Mouse (Mus musculus): ENCODE results near the gene Cep170b.

Gene Cep170b

GRCm38 (mm10) chr12:112737081-112737480 is 16.8 kb downstream of the Cep170b start:
- DNase-seq (ENCODE audit: low spot score) = no peak

- DNase-seq (ENCODE audit: low spot score) = no peak
These were observed 17.5 kb downstream of the Cep170b start for GRCm38 (mm10) chr12:112737761-112738160.

GRCm38 (mm10) chr12:112738281-112739022 is 18.2 kb downstream of the Cep170b start:
- no peak for DNase-seq (ENCODE audit: low spot score)

- DNase-seq (ENCODE audit: low spot score) = no peak
These were observed 18.8 kb downstream of the Cep170b start for GRCm38 (mm10) chr12:112739023-112739568.

- DNase-seq (ENCODE audit: low spot score) = no peak
These were observed 22.5 kb downstream of the Cep170b start for GRCm38 (mm10) chr12:112742768-112743167.

GRCm38 (mm10) chr12:112743168-112743975 is 23.1 kb downstream of the Cep170b start:
- peak; percentile 69 for DNase-seq (ENCODE audit: low spot score)

GRCm38 (mm10) chr12:112744211-112744610 is 24.0 kb downstream of the Cep170b start:
- DNase-seq (ENCODE audit: low spot score) = no peak

- DNase-seq (ENCODE audit: low spot score) = no peak
These were observed 24.8 kb downstream of the Cep170b start for GRCm38 (mm10) chr12:112744891-112745580.

GRCm38 (mm10) chr12:112745716-112746115 is 25.5 kb downstream of the Cep170b start:
- DNase-seq (ENCODE audit: low spot score) = no peak

GRCm38 (mm10) chr12:112746461-112746807 is 26.2 kb downstream of the Cep170b start:
- DNase-seq (ENCODE audit: low spot score) = no peak

- DNase-seq (ENCODE audit: low spot score) = no peak
These were observed 26.8 kb downstream of the Cep170b start for GRCm38 (mm10) chr12:112746808-112747605.

- DNase-seq (ENCODE audit: low spot score) = no peak
These were observed 27.3 kb downstream of the Cep170b start for GRCm38 (mm10) chr12:112747606-112747970.

GRCm38 (mm10) chr12:112750976-112751375 is 30.7 kb downstream of the Cep170b start:
- no peak for DNase-seq (ENCODE audit: low spot score)

GRCm38 (mm10) chr12:112752399-112752798 is 32.1 kb downstream of the Cep170b start:
- no peak for DNase-seq (ENCODE audit: low spot score)

- DNase-seq (ENCODE audit: low spot score) = no peak
These were observed 35.6 kb downstream of the Cep170b start for GRCm38 (mm10) chr12:112755900-112756299.

- no peak for DNase-seq (ENCODE audit: low spot score)
These were observed 37.6 kb downstream of the Cep170b start for GRCm38 (mm10) chr12:112757896-112758295.

GRCm38 (mm10) chr12:112759471-112759870 is 39.2 kb downstream of the Cep170b start:
- no peak for DNase-seq (ENCODE audit: low spot score)

- no peak for DNase-seq (ENCODE audit: low spot score)
These were observed 40.1 kb downstream of the Cep170b start, which contains the start of gene Pld4 for GRCm38 (mm10) chr12:112760154-112760926. Gene Pld4 (plus strand): TSS chr12:112760655.

GRCm38 (mm10) chr12:112761411-112761810 is 41.2 kb downstream of the Cep170b start:
- DNase-seq (ENCODE audit: low spot score) = no peak

GRCm38 (mm10) chr12:112762018-112762417 is 41.8 kb downstream of the Cep170b start:
- DNase-seq (ENCODE audit: low spot score) = no peak

GRCm38 (mm10) chr12:112763176-112763575 is 42.9 kb downstream of the Cep170b start:
- no peak for DNase-seq (ENCODE audit: low spot score)

All from testis, postnatal 14 days (tissue).